Mouse (Mus musculus) liver, embryonic 14.5 days (tissue): ENCODE measurements around the gene Zfp786. TPM values are rescaled to one million over a fixed set of nuclear protein-coding genes. Genes with fewer than 3 reads are reported as not detected.

Experiments used
- ATAC-seq: fragments of 200-750 bp; cut with Nextera tagmentation; 2 replicates; pipeline ENCODE4 v1.8.0; 2017; ENCODE audit warnings: moderate number of reproducible peaks, mild to moderate bottlenecking, moderate library complexity; ENCODE audit not compliant: insufficient read depth
- DNase-seq, 3 experiments: peaks; one replicate each; pipeline ENCODE4 v3.0.0-alpha.2; 2012 to 2013; ENCODE audit warnings: low read depth in 3 of 3, low spot score in 3 of 3
- H3K27ac ChIP-seq: fragments of 300-500 bp; sonication (generic); 2 replicates; pipeline ENCODE4 v1.5.1; 2014; ENCODE audit warnings: moderate library complexity, mild to moderate bottlenecking, control low read depth, inconsistent platforms
- H3K27me3 ChIP-seq: fragments of 300-500 bp; sonication (generic); 2 replicates; pipeline ENCODE4 v1.6.1; 2014; ENCODE audit warnings: mild to moderate bottlenecking, low read length, moderate library complexity; ENCODE audit not compliant: control insufficient read depth, insufficient read depth
- H3K36me3 ChIP-seq: fragments of 300-500 bp; sonication (generic); replicated peaks from 2 replicates; pipeline ENCODE4 v1.6.1; 2014; ENCODE audit warnings: low read depth; ENCODE audit not compliant: control insufficient read depth, insufficient read depth
- H3K4me1 ChIP-seq, 2 experiments: fragments of 200-500 bp in 1 of 2; fragments of 300-500 bp in 1 of 2; sonication (generic) in 1 of 2; replicated peaks; 2 replicates each; pipeline ENCODE4 v1.6.1; 2012 to 2014; ENCODE audit warnings: antibody characterized with exemption in 1 of 2, inconsistent platforms in 1 of 2, low read length in 1 of 2; ENCODE audit not compliant: control insufficient read depth in 2 of 2, insufficient read depth in 2 of 2
- H3K4me2 ChIP-seq: fragments of 300-500 bp; sonication (generic); 2 replicates; pipeline ENCODE4 v1.6.1; 2014; ENCODE audit warnings: low read depth, mild to moderate bottlenecking, control low read depth, moderate library complexity
- H3K4me3 ChIP-seq, 2 experiments: fragments of 200-500 bp in 1 of 2; fragments of 300-500 bp in 1 of 2; sonication (generic) in 1 of 2; 2 replicates each; pipeline ENCODE4 v1.5.1; 2012 to 2014; ENCODE audit warnings: low read depth in 2 of 2, low read length in 2 of 2, mild to moderate bottlenecking in 2 of 2, control low read depth in 1 of 2, inconsistent platforms in 1 of 2, moderate library complexity in 1 of 2; ENCODE audit not compliant: insufficient read depth in 1 of 2
- H3K9ac ChIP-seq: fragments of 300-500 bp; sonication (generic); replicated peaks from 2 replicates; pipeline ENCODE4 v1.6.1; 2014; ENCODE audit warnings: mild to moderate bottlenecking, control low read depth, moderate library complexity
- H3K9me3 ChIP-seq: fragments of 300-500 bp; sonication (generic); 2 replicates; pipeline ENCODE4 v1.6.1; 2016; ENCODE audit warnings: low read length, mixed read lengths; ENCODE audit not compliant: control insufficient read depth
- CTCF ChIP-seq: IDR thresholded peaks from 2 replicates; pipeline ENCODE4 v1.5.1; 2016; ENCODE audit warnings: antibody characterized with exemption, low read depth, control low read depth
- EP300 ChIP-seq: IDR thresholded peaks from 2 replicates; pipeline ENCODE4 v1.6.1; 2016; ENCODE audit warnings: antibody characterized with exemption, low read depth
- WGBS: fragments of 180-500 bp; shearing (Covaris S2); extraction: QIAGEN DNeasy Blood & Tissue Kit; methylation state at CpG from one replicate; pipeline ENCODE4 v1.1.7; 2014; ENCODE audit not compliant: insufficient replicate concordance; 5-methylcytosine and 5-hydroxymethylcytosine counted together
- polyA plus RNA-seq, 2 experiments: library from polyadenylated mRNA; depleted of rRNA in 1 of 2; stranded (reverse) in 1 of 2; unstranded in 1 of 2; fragments of >200 nt; fragmentation: Nextera tagmentation in 1 of 2; extraction: Ambion mirVana in 1 of 2; gene quantifications; 2 replicates each; pipeline versions ENCODE4 v1.2.1 to v1.2.3; 2012 to 2014

Zfp786 gene
- polyA plus RNA-seq, 2 experiments, result 0.17 to 0.39 TPM

GRCm38 (mm10) chr6:47794106-47794830 lies 36.4 kb downstream of the Zfp786 start:
- no peaks in the 10 kb centered on the region for H3K9me3 ChIP-seq
- no peak overlapping the region for H3K4me2 ChIP-seq
- H3K36me3 ChIP-seq, result peaks cover 12% of the 10 kb centered on the region
- no peak overlapping the region for H3K4me3 ChIP-seq
- peak; percentile 40 for TF ChIP-seq CTCF
- TF ChIP-seq EP300, result no peak
- 73% methylated on average over 10 of the region's 10 CpGs for WGBS
- H3K27me3 ChIP-seq, result no peaks in the 10 kb centered on the region
- peaks cover 3 to 4% of the 10 kb centered on the region in 2 experiments; a peak in 3 of 4 replicates for H3K4me1 ChIP-seq
- DNase-seq (no peak), ATAC-seq (no peak)
- H3K9ac ChIP-seq, result no peak overlapping the region
- H3K27ac ChIP-seq, result no peak overlapping the region

- TF ChIP-seq EP300 (no peak), CTCF (no peak)
- H3K9ac ChIP-seq, result no peak overlapping the region
- no peak overlapping the region for H3K27ac ChIP-seq
- 60% methylated on average over 5 of the region's 5 CpGs for WGBS
- peaks cover 9% of the 10 kb centered on the region for H3K36me3 ChIP-seq
- ATAC-seq (no peak), DNase-seq (no peak)
- H3K4me1 ChIP-seq, result peaks cover 5 to 9% of the 10 kb centered on the region in 2 experiments
- no peak overlapping the region for H3K4me2 ChIP-seq
- no peaks in the 10 kb centered on the region for H3K27me3 ChIP-seq
- H3K9me3 ChIP-seq, result no peaks in the 10 kb centered on the region
- no peak overlapping the region for H3K4me3 ChIP-seq
Observed at GRCm38 (mm10) chr6:47793284-47793683, 37.4 kb downstream of the Zfp786 start.

GRCm38 (mm10) chr6:47792533-47792932 lies 38.1 kb downstream of the Zfp786 start:
- H3K9me3 ChIP-seq, result no peaks in the 10 kb centered on the region
- H3K4me3 ChIP-seq, result no peak overlapping the region
- no peak for DNase-seq
- no peak overlapping the region for H3K4me2 ChIP-seq
- TF ChIP-seq CTCF (no peak), EP300 (no peak)
- ATAC-seq, result no peak
- peaks cover 5 to 9% of the 10 kb centered on the region in 2 experiments for H3K4me1 ChIP-seq
- no peaks in the 10 kb centered on the region for H3K27me3 ChIP-seq
- H3K27ac ChIP-seq, result no peak overlapping the region
- no peak overlapping the region for H3K9ac ChIP-seq
- WGBS, result 75% methylated on average over 2 of the region's 2 CpGs
- peaks cover 1% of the 10 kb centered on the region for H3K36me3 ChIP-seq

DNA sequence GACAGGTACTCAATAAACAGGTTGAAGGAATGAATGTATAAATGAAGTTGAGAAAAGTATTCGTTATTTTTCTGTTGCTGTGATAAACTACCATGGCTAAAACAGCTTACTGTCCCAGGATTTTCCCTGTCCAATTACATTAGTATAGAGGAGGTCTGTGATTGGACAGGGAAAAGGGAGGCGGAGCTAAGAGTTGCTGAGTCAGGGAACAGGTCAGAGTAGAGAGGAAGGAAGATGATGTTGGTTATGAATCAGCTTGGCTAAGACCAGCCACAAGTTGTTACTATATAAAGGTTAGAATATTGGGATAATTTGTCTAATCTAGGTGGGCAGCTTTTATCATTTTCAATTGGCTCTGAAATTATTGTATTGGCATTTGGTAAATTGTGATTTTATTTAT lies 39.9 kb downstream of the Zfp786 start:
- peak; percentile 55 for ATAC-seq
- Histone ChIP-seq H3K9me3 (no peaks in the 10 kb centered on the region), H3K27me3 (no peaks in the 10 kb centered on the region), H3K4me2 (no peak overlapping the region), H3K9ac (no peak overlapping the region), H3K27ac (no peak overlapping the region), H3K4me3 (no peak overlapping the region), H3K36me3 (no peaks in the 10 kb centered on the region; the same call in none of the 2 replicates), H3K4me1 (peaks cover 5 to 9% of the 10 kb centered on the region in 2 experiments)
- TF ChIP-seq CTCF (no peak), EP300 (no peak)
- DNase-seq, result peak; percentile 44 to 70 (median 45)
- WGBS, result 25% methylated on average over 2 of the region's 2 CpGs

- Histone ChIP-seq H3K27me3 (no peaks in the 10 kb centered on the region), H3K9me3 (no peaks in the 10 kb centered on the region), H3K27ac (peak overlapping the region; percentile 84), H3K4me1 (peaks cover 5 to 9% of the 10 kb centered on the region in 2 experiments), H3K4me3 (peak overlapping the region; percentile 62 to 79; a peak in 3 of 4 replicates), H3K9ac (peak overlapping the region; percentile 79), H3K4me2 (peak overlapping the region; percentile 83), H3K36me3 (no peaks in the 10 kb centered on the region)
- WGBS, result 32% methylated on average over 3 of the region's 3 CpGs
- TF ChIP-seq CTCF (no peak), EP300 (no peak)
- no peak for DNase-seq
- ATAC-seq, result peak; percentile 10; the same call in 1 of the 2 replicates
Observed at GRCm38 (mm10) chr6:47788821-47789220, 41.8 kb downstream of the Zfp786 start.
